Mouse (Mus musculus) liver, embryonic 11.5 days (tissue): ENCODE data around the gene Fgf22. TPM values are rescaled to one million over a fixed set of nuclear protein-coding genes. Genes with fewer than 3 reads are reported as not detected.

Experiments
- ATAC-seq: fragments of 200-750 bp; cut with Nextera tagmentation; replicated peaks from 2 replicates; pipeline ENCODE4 v1.8.0; 2017; ENCODE audit warnings: moderate number of reproducible peaks, mild to moderate bottlenecking, moderate TSS enrichment, moderate library complexity; ENCODE audit not compliant: low FRiP score
- DNase-seq: peaks from one replicate; pipeline ENCODE4 v3.0.0-alpha.2; 2017; ENCODE audit warnings: low spot score
- H3K27ac ChIP-seq: fragments of 300-500 bp; sonication (generic); 2 replicates; pipeline ENCODE4 v1.5.1; 2014; ENCODE audit warnings: mild to moderate bottlenecking, low read depth, low read length, control low read depth
- H3K27me3 ChIP-seq: fragments of 300-500 bp; sonication (generic); replicated peaks from 2 replicates; pipeline ENCODE4 v1.6.1; 2014; ENCODE audit warnings: low read length, mixed read lengths; ENCODE audit not compliant: control insufficient read depth, insufficient read depth
- H3K36me3 ChIP-seq: fragments of 300-500 bp; sonication (generic); 2 replicates; pipeline ENCODE4 v1.6.1; 2014; ENCODE audit warnings: mild to moderate bottlenecking, low read length, moderate library complexity, mixed read lengths; ENCODE audit not compliant: control insufficient read depth, insufficient read depth
- H3K4me1 ChIP-seq: fragments of 300-500 bp; sonication (generic); replicated peaks from 2 replicates; pipeline ENCODE4 v1.6.1; 2014; ENCODE audit warnings: low read length, mixed read lengths; ENCODE audit not compliant: control insufficient read depth, insufficient read depth
- H3K4me2 ChIP-seq: fragments of 300-500 bp; sonication (generic); 2 replicates; pipeline ENCODE4 v1.6.1; 2014; ENCODE audit warnings: mild to moderate bottlenecking, control low read depth, moderate library complexity
- H3K4me3 ChIP-seq: fragments of 300-500 bp; sonication (generic); 2 replicates; pipeline ENCODE4 v1.5.1; 2014; ENCODE audit warnings: low read depth, low read length, control low read depth
- H3K9ac ChIP-seq: fragments of 300-500 bp; sonication (generic); 2 replicates; pipeline ENCODE4 v1.6.1; 2014; ENCODE audit warnings: low read depth, low read length, control low read depth
- H3K9me3 ChIP-seq: fragments of 300-500 bp; sonication (generic); 2 replicates; pipeline ENCODE4 v1.6.1; 2016; ENCODE audit warnings: low read length, inconsistent platforms, mixed read lengths; ENCODE audit not compliant: control insufficient read depth
- WGBS: fragments of 180-500 bp; shearing (Covaris S2); extraction: QIAGEN DNeasy Blood & Tissue Kit; methylation state at CpG from one replicate; pipeline ENCODE4 v1.1.7; 2014; 5-methylcytosine and 5-hydroxymethylcytosine counted together
- polyA plus RNA-seq: library from polyadenylated mRNA; unstranded; fragments of >200 nt; fragmentation: Nextera tagmentation; extraction: Ambion mirVana; gene quantifications from 2 replicates; pipeline ENCODE4 v1.2.1, GENCODE M21; 2014

The Fgf22 gene
- polyA plus RNA-seq, 1 experiment from 2014 or later, result not detected

DNA sequence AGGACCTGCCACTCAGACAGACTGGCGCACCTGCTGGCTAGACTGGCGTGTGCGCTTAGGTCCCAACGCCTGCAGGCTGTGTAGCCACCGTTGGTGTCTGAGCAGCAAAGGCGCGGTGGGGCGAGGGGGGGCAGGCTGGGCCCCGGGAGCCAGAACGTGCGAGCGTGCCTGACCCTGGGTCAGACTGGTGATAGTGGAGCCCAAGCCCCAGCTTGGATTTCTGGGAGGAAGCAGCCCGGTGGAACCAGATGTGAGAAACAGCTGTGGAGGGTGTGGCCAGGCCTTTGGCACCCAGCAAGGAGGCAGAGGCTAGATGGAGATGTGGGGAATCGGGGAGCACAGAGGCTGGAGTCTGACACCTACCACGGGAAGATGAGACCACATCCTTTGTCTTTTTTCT is 42.5 kb downstream of the Fgf22 start:
- ATAC-seq (no peak), DNase-seq (no peak)
- Histone ChIP-seq H3K27me3 (no peaks in the 10 kb centered on the region), H3K4me3 (no peak overlapping the region), H3K4me2 (peak overlapping the region; percentile 30), H3K9ac (no peak overlapping the region), H3K4me1 (peaks cover 27% of the 10 kb centered on the region), H3K36me3 (no peaks in the 10 kb centered on the region), H3K27ac (no peak overlapping the region; the same call in 1 of the 2 replicates), H3K9me3 (no peaks in the 10 kb centered on the region)
- WGBS, result 24% methylated on average over 15 of the region's 15 CpGs

DNA sequence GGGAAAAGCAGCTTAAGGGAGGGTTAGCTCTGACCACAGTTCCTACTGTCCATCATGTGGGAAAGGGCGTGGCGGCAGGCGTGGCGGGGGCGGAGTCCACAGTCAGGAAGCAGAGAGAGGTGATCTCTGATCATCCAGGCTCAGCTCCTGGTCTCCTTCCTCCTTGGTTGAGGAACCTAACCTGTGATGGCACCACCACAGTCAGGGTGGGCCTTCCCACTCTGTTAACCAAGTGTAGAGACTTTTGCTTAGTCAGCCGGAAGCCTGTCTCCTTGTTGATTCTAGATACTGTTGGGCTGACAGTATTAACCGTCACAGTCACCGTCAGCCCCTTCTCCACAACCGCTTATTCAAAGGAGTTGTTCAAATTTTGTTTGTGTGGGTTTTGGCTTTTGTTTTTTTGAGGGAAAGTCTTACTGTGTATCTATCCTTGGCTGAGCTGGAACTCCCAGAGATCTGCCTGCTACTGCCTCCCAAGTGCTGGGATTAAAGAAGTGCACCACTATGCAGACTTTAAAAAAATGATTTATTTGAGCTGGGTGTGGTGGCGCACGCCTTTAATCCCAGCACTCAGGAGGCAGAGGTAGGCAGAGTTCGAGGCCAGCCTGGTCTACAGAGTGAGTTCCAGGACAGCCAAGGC is 43.5 kb downstream of the Fgf22 start:
- Histone ChIP-seq H3K4me2 (no peak overlapping the region), H3K36me3 (no peaks in the 10 kb centered on the region), H3K27me3 (no peaks in the 10 kb centered on the region), H3K9ac (no peak overlapping the region), H3K27ac (peak overlapping the region; percentile 42), H3K4me1 (peaks cover 35% of the 10 kb centered on the region), H3K9me3 (no peaks in the 10 kb centered on the region), H3K4me3 (no peak overlapping the region)
- 52% methylated on average over 12 of the region's 12 CpGs for WGBS
- peak; percentile 46 for ATAC-seq
- peak; percentile 68 for DNase-seq

DNA sequence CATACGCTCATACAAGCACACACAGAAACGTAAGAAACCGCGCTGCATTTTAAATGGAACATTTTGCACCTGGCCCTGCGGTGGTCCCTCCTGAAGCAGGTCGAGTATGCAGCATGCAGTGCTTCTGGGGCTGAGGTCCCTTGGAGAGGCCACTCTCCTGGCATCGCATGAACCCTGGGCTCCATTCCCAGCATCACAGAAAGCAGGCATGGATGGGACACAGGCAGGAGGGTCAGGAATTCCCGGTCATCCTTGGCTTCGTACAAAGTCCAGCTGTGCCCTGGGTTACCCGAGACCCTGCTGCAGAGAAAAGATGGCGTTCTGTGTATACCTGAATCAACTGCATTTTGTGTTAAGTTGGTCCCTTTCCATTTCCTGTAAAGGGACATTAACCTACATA is 45.6 kb downstream of the Fgf22 start:
- Histone ChIP-seq H3K4me3 (no peak overlapping the region), H3K27ac (no peak overlapping the region), H3K27me3 (no peaks in the 10 kb centered on the region), H3K4me2 (no peak overlapping the region), H3K36me3 (no peaks in the 10 kb centered on the region), H3K9ac (no peak overlapping the region), H3K4me1 (peaks cover 36% of the 10 kb centered on the region), H3K9me3 (no peaks in the 10 kb centered on the region)
- ATAC-seq (no peak), DNase-seq (no peak)
- 82% methylated on average over 11 of the region's 11 CpGs for WGBS

DNA sequence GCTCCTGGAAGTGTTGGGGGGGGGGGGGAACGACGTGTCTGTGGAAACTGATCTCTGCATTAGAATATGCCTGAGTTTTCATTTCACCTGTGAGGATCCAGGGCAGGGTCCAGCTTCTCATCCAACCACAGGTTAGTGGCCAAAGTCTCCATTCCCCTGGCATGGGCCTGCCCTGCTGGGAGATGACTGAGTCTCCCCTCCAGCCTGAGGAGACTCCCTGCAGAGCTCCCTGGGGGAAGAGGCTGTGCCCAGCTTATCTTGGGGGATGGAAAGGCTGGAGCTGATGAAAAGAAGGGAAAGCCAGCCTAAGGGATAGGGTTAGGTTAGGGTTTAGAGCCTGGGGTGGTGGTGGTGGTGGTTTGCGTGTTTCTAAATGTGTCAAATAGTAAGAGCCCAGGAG is 47.0 kb downstream of the Fgf22 start:
- Histone ChIP-seq H3K9ac (no peak overlapping the region), H3K36me3 (no peaks in the 10 kb centered on the region), H3K27ac (peak overlapping the region; percentile 76), H3K9me3 (no peaks in the 10 kb centered on the region), H3K4me2 (peak overlapping the region; percentile 49), H3K4me3 (peak overlapping the region; percentile 25; the same call in 1 of the 2 replicates), H3K27me3 (no peaks in the 10 kb centered on the region), H3K4me1 (peaks cover 48% of the 10 kb centered on the region)
- WGBS, result 40% methylated on average over 3 of the region's 3 CpGs
- DNase-seq (no peak), ATAC-seq (no peak)

DNA sequence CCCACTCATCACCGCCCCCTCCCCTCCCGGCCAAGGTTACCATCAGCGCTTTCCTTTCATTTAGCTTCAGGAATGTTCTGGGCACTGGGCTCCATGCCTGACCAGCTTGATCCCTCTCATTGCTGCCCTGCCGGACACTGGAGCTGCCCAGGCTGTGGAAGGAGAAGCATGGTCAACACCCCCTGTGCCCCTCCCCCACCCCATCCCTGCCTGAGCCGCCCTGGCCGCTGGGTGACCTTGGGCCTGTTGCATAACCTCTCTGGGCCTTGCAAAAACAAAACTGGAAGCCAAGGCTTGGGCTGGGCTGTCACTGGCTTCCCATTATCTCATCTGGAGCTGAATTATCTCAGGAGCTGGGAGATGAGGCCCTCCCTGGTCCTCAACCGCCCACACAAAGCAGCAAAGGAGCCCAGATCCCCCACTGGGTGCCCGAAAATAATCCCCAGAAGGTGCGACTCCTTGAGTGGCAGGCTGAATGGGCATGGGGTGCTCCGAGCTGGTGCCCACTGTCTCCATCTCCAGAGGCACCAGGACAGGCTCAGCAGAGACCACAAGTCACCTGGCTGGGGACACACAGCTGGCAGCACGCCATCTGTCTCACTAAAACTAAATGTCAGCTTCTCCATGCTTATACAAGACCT is 47.6 kb downstream of the Fgf22 start:
- Histone ChIP-seq H3K4me3 (peak overlapping the region; percentile 25; the same call in 1 of the 2 replicates), H3K4me2 (peak overlapping the region; percentile 49), H3K9ac (0 out of 2 replicates have a peak overlapping the region, but pooled peaks have one; percentile 31), H3K27me3 (no peaks in the 10 kb centered on the region), H3K4me1 (peaks cover 51% of the 10 kb centered on the region), H3K36me3 (no peaks in the 10 kb centered on the region), H3K9me3 (no peaks in the 10 kb centered on the region), H3K27ac (peak overlapping the region; percentile 76)
- 40% methylated on average over 11 of the region's 11 CpGs for WGBS
- DNase-seq (no peak), ATAC-seq (peak; percentile 46)

DNA sequence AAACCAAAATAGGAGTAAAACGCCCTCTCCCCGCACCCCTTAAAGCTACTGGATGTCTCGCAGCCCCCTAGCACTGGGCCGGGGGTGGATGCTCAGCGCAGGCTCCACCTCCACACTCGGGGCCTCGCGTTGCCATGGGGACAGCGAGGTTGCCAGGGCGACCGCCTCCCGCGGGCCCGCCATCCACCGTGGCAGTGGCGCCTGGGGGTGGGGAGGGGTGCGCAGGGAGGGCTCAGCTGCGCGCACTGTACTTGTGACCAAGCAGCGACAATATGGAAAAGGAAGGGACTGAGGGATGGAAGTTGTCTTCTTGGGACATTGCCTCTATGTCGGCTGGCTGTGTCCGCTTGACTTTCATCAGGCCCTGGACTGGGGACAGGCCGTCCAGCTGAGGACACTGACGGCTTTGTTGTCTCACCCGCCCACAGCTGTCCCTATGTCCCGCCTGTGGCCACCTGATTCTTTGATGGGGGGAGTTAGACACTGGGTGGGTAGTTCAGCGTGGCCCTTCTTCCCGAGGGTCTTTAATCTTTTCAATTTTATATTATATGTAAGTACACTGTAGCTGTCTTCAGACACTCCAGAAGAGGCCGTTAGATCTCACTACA is 48.9 kb downstream of the Fgf22 start:
- H3K9me3 ChIP-seq, result no peaks in the 10 kb centered on the region
- no peak overlapping the region for H3K9ac ChIP-seq
- ATAC-seq (no peak), DNase-seq (peak; percentile 71)
- WGBS, result 37% methylated on average over 29 of the region's 29 CpGs
- peaks cover 52% of the 10 kb centered on the region for H3K4me1 ChIP-seq
- H3K4me3 ChIP-seq, result no peak overlapping the region
- 0 out of 2 replicates have a peak, but pooled peaks cover 2% of the 10 kb centered on the region for H3K36me3 ChIP-seq
- H3K4me2 ChIP-seq, result peak overlapping the region; percentile 19; the same call in 1 of the 2 replicates
- no peaks in the 10 kb centered on the region for H3K27me3 ChIP-seq
- no peak overlapping the region for H3K27ac ChIP-seq

DNA sequence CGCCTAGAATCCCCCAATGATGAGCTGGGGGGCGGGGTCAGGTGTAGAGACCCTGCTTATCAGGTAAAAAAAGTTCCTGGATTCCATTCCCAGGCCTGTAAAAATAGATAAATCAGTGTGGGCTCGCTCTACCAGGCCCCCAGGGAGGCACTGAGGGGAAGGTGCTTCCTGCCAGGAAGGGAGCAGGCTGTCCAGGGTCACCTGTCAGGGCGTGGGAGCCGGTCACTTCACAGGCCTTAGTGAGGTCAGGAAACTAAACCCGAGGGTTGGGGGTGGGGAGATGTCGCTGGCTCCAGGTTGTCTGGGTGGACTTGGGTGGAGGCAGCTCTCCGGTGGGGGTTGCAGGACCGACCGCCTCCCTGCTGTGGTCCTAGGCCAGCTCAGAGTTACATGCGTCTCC is 50.8 kb downstream of the Fgf22 start:
- ATAC-seq (no peak; the same call in 1 of the 2 replicates), DNase-seq (no peak)
- no peak overlapping the region for H3K9ac ChIP-seq
- H3K4me1 ChIP-seq, result peaks cover 48% of the 10 kb centered on the region
- H3K9me3 ChIP-seq, result no peaks in the 10 kb centered on the region
- H3K27ac ChIP-seq, result no peak overlapping the region
- 42% methylated on average over 11 of the region's 11 CpGs for WGBS
- H3K36me3 ChIP-seq, result 0 out of 2 replicates have a peak, but pooled peaks cover 3% of the 10 kb centered on the region
- no peak overlapping the region for H3K4me3 ChIP-seq
- H3K27me3 ChIP-seq, result no peaks in the 10 kb centered on the region
- H3K4me2 ChIP-seq, result no peak overlapping the region

DNA sequence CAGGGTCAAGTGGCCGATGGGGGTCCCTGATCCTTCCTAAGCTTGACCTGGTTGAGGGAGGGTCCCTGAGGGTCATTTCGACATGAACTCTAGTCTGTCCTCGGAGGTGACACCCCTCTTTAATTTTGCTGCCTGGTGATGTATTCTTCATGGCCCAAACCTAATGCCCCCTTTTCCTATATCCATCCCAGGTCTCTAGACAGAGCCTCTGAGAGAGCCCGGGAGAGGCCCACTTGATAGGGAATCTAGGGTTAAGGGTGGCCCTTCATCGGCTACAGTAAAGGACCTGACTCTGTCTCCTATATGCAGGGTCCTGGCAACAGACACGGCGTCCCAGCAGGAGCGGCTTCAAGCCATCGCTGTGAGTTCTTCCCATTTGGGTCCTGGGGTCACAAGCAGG is 51.5 kb downstream of the Fgf22 start:
- Histone ChIP-seq H3K27ac (no peak overlapping the region), H3K27me3 (no peaks in the 10 kb centered on the region), H3K9ac (no peak overlapping the region), H3K36me3 (0 out of 2 replicates have a peak, but pooled peaks cover 3% of the 10 kb centered on the region), H3K4me1 (peaks cover 48% of the 10 kb centered on the region), H3K4me3 (no peak overlapping the region), H3K4me2 (no peak overlapping the region), H3K9me3 (no peaks in the 10 kb centered on the region)
- 76% methylated on average over 9 of the region's 9 CpGs for WGBS
- ATAC-seq (no peak), DNase-seq (no peak)
